Mouse (Mus musculus): ENCODE data around the gene Gm13119.

DNA sequence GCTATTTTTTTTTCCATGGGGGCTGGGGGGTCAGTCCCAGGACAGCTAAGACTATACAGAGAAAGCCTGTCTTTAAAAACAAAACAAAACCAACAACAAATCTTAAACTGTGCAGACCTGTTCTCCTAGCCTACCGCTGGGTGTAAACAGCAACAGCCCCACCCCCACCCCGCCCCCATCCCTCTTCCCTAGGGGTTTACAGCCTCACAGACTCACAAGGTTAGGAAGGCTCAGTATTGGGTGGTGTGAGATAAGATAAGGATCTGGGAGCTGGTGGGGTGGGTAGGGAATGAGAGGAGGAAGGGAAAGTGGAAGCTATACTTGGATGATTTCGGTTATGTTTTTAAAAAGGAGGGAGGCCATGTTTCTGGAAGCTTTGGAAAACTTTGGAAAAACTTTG lies 38.6 kb downstream of the Gm13119 start:
- TF ChIP-seq CTCF (IDR thresholded peaks at IDR 0.05; ENCODE audit: borderline replicate concordance, extremely low read depth, insufficient read depth, insufficient read length) = no peak
- no peak for TF ChIP-seq POLR2A (IDR thresholded peaks at IDR 0.05; ENCODE audit: borderline replicate concordance, extremely low read depth, insufficient read depth, insufficient read length, poor library complexity, severe bottlenecking)
